Mouse (Mus musculus) megakaryocyte progenitor cell, adult 5-6 weeks (primary cell): ENCODE measurements around the gene Piwil4. TPM values are rescaled to one million over a fixed set of nuclear protein-coding genes. Genes with fewer than 3 reads are reported as not detected.
"Not testable (repeated sequence)": the region's sequence is repeated elsewhere in the genome, so short reads cannot be mapped to it uniquely, and the experiment has no call there.

ENCODE experiments used
- ATAC-seq: replicated peaks from 2 replicates; pipeline ENCODE4 v1.8.0; 2016; ENCODE audit warnings: mild to moderate bottlenecking, moderate TSS enrichment, inconsistent platforms; ENCODE audit not compliant: poor library complexity
- total RNA-seq, 2 experiments: library from RNA; stranded (forward) in 1 of 2; stranded (reverse) in 1 of 2; fragments of 157-497, 149-512 nt in 1 of 2; fragments of 200-1000 nt in 1 of 2; gene quantifications; 2 replicates each; pipeline versions ENCODE4 v1.2.3 to v1.2.4; 2015 to 2017

Piwil4 gene
- total RNA-seq, 2 experiments from 2014 or later, result not detected

DNA sequence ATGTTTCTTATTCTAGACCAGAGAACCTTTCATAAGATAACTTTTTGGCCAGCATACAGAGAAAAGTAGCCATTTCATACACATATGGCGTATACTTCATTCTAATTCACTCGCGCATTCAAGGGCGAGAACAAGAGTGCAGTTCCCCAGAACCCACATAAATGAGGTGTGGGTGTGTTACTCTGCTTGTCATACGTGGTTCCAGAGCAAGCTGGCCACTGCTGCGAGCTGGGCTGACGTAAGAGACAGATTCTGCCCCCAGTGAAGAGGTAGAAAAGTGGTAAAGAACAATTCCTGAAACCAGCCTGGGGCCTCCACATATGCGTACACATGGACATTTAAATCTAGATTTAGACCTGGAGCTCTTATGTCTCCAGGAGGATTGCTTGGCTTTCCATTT is 66.0 kb downstream of the Piwil4 start:
- no peak for ATAC-seq

DNA sequence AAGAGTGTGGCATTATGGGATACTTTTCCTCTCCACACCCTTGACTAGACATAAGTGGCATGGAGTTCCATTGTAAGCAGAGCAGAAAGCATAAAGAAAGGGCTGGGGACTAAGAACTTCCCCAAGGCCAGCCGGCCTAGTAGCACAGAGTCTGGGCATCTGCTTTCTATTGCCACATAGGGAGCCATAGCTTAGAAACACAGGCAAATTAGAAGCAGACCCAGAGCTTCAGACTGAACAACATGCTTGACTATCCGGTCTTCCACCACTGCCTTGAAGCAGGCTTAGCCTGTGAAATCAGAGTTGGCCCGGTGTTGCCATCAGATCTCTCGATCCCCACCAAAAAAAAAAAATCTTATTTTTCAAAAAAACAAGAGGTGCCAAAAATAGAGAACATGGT is 67.4 kb downstream of the Piwil4 start:
- ATAC-seq, result no peak

DNA sequence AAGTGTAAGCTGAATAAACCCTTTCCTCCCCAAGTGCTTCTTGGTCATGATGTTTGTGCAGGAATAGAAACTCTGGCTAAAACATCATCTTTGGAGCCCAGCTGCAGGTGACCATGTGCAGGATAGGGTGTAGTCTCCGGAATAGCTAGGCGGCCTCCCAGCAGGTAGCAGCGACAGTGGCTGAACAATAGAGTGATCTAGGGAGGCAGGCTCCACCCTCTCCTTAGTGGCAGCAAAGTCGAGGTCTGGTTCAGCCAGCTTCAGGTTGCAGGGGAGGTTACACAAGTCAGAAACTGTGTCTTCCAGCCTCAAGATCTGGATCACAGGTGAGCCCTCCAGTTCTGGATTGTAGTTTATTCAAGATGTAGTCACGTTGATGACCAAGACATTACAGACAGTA is 68.6 kb downstream of the Piwil4 start:
- ATAC-seq, result not testable (repeated sequence)

DNA sequence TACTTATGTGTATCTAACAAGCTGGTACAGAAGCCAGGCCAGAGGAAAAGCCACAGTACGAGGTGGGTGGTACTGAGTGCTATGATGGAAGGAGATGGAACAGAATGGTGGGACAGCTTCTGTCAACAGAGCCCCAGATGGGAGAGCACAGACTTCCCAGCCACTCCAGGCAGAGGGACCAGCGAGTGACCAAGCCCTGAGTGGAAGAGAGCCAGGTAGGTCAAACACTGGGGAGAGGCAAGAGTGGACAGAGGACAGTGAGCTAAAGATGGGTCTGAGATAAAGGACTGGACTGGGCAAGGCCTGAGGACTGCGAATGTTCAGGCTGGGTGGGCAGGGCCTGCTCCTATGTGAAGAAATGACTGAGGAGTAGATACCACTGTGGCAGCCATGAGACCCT is 72.2 kb downstream of the Piwil4 start:
- ATAC-seq, result no peak

DNA sequence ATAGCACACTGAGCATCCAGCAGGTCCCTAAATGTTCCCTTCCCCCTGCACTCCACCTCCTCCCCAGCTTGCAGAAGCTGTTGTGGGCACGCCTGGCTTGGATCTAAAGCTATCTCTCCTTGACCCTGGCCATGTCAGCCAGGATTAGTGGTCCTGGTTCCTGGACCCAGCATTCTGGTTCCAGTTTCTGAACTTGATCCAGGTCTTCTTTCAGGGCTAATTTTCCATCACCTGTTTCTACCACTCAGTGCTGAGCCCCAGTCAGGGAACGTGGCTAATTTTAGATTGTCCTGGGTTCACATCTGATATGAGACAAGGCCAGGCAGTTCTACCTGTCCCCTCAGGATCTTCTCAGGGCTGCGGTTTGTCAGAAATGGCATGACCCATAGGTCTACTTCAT is 74.5 kb downstream of the Piwil4 start:
- ATAC-seq, result no peak

DNA sequence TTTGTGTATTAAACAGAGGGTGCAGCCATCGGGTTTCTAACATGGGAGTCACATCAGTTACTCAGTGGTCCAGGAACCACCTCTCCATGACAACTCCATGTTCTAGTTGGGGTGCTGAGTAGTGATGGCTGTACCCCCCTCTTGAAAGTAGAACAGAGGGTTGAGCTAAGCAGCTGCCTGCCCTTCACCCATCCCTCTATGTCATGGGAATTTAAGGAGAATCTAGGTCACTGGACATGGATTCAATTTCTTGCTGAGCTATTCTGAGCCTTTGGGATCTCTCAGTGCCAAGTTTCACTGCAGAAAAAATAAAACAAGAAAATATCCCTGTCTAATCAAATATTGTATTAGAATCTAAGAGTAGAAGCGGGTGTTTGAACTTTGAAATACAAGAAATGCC is 76.9 kb downstream of the Piwil4 start:
- no peak for ATAC-seq

DNA sequence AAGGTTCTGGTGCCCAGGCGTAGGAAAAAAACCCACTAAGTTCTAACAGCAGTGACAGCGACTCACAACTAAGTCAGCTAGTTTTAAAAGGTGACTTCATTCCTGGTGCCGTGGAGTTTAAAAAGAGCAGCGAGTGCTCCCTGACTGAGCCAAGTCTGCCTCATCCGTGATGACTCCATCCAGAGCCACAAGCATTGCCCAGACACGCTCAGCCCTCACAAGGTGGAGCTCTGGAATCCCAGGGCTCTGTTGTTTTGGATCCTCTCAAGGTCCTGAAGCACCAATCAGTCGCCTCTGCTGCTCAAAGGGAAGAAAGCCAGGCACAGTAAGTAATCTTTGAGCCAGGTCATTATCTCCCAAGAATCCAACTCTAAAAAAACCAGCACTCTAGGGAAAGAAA is 77.7 kb downstream of the Piwil4 start:
- ATAC-seq, result no peak

DNA sequence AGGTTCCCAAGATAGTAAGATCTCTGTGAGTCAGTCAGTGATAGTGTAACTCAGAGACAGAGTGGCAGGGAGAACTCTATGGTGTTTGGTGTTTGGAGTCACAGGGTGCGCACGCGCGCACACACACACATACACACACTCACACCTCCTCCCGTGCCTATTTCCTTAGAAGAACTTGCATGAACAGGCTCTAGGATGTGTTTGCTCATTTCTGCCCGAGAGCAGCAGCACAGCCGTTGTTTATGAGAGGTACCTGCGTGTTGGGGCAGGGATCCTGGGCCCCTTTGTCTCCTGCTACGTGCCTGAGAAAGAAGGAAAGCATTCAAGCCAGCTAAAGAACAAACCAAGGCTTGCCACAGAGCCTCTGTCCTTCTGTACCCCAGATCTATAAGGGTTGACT is 78.4 kb downstream of the Piwil4 start:
- ATAC-seq, result no peak

DNA sequence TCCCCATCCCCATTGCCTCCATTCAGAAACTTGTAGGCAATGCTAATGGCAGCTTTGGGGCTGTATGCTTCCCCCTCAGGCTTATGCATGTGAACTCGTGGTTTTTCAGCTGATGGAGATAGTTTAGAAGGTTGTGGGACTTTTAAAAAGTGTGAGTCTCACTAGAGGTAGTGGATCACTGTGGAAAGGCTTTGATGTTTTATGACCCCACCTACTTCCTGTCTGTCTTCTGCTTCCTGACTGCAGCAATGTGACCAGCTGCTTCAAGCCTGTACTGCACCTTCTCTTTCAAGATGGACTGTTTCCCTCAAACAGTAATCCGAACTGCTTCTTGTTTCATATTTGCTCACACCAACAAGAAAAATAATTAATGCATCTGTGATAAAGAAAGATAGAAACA is 82.6 kb downstream of the Piwil4 start:
- ATAC-seq, result no peak

DNA sequence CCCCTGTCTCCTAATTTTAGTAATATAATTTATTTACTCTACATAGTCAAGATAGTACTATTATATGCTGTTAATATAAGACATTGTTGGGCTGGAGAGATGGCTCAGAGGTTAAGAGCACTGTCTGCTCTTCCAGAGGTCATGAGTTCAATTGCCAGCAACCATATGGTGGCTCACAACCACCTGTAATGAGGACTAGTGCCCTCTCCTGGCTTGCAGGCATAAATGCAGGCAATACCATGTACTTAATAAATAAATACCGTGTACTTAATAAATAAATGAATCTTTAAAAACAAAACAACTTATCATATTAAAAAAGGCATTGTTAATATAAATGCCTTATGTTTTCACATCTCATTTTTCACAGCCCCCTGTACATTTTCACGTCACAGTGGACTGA is 86.5 kb downstream of the Piwil4 start:
- ATAC-seq, result no peak

DNA sequence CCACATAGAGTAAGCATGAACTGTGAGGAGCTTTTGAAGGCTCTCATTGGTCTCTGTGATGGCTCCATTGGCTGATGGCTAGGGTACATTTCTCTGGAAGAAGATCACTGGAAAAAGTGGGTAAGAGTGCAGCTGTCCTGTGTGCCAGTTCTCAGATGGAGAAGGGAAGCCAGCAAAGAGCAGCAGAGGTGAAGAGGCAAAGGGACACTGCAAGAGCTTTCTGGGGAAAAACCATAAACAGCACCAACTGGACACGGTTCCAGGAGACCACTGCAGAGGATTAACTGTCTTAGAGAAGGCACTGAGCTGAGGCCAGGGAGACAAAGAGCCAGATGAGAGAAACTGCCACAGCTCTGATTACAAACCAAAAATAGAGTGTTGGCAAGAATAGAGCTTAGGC is 87.8 kb downstream of the Piwil4 start:
- no peak for ATAC-seq

DNA sequence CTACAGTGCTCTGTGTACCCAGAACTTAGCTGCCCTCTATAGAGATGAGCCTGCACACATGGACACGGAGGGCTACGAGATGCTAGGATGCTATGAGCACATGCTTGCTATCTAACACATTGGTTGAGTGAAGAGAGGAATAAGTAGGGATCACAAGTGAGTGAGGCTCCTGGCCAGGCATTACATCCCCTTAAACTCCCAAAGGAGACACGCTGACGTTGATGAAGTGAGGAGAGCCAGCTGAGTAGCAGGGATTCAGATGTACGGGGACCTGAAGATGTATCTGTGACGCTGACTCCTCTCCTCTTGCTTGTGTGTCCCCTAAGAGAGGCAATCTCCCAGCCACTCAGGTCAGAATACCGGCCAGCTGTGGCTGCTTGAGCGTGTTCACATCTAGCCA is 92.7 kb downstream of the Piwil4 start:
- no peak for ATAC-seq

DNA sequence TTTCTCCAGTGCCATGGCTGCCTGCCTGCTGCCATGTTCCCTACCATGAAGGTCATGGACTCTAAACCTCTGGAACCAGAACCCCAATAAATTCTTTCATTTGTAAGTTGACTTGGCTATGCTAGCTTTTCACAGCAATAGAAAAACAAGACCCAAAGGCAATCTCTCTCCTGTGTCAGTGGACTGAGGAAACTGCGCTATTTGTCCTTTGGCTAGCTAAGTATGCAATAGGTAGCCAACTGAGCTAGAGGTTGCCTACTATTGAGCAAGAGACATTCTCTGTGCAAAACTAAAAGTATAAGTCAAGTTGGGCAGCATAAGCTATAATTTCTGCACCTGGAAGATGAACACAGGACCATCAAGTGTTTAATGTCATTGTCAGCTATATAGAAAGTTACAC is 93.9 kb downstream of the Piwil4 start:
- no peak for ATAC-seq

Other genes starting within 250 kb of the Piwil4 start
- gene Kdm4d, start 240.3 kb downstream of the Piwil4 start, total RNA-seq (2015), result 0.17 TPM in 1 of 2 replicates, not detected in the other
- 0.12 and 0.84 TPM in 2 replicates for gene Kdm4d, start 240.3 kb downstream of the Piwil4 start, total RNA-seq (2017)
- gene Cwc15, start 240.1 kb downstream of the Piwil4 start, total RNA-seq (2015), result 199 and 231 TPM in 2 replicates
- 247 and 284 TPM in 2 replicates for gene Cwc15, start 240.1 kb downstream of the Piwil4 start, total RNA-seq (2017)
- not detected in 2 replicates for gene Amotl1, start 95.7 kb downstream of the Piwil4 start, total RNA-seq (2015)
- gene Amotl1, start 95.7 kb downstream of the Piwil4 start, total RNA-seq (2017), result 0.24 TPM in 1 of 2 replicates, not detected in the other
- gene Fut4, start 11.7 kb upstream of the Piwil4 start, total RNA-seq (2015), result 6.3 and 10.0 TPM in 2 replicates
- gene Fut4, start 11.7 kb upstream of the Piwil4 start, total RNA-seq (2017), result 8.6 and 9.3 TPM in 2 replicates
- 7.4 and 9.9 TPM in 2 replicates for gene 1700012B09Rik, start 30.3 kb upstream of the Piwil4 start, total RNA-seq (2015)
- 7.1 and 10.8 TPM in 2 replicates for gene 1700012B09Rik, start 30.3 kb upstream of the Piwil4 start, total RNA-seq (2017)
- 21.6 and 27.4 TPM in 2 replicates for gene Mre11a, start 43.9 kb upstream of the Piwil4 start, total RNA-seq (2015)
- gene Mre11a, start 43.9 kb upstream of the Piwil4 start, total RNA-seq (2017), result 68.7 and 95.2 TPM in 2 replicates
- 71.1 and 80.4 TPM in 2 replicates for gene Ankrd49, start 44.1 kb upstream of the Piwil4 start, total RNA-seq (2015)
- 66.5 and 80.6 TPM in 2 replicates for gene Ankrd49, start 44.1 kb upstream of the Piwil4 start, total RNA-seq (2017)
- not detected in 2 replicates for gene Gpr83, start 119.5 kb upstream of the Piwil4 start, total RNA-seq (2015)
- not detected in 2 replicates for gene Gpr83, start 119.5 kb upstream of the Piwil4 start, total RNA-seq (2017)
- gene Izumo1r, start 163.2 kb upstream of the Piwil4 start, total RNA-seq (2015), result not detected in 2 replicates
- gene Izumo1r, start 163.2 kb upstream of the Piwil4 start, total RNA-seq (2017), result not detected in 2 replicates